Mouse (Mus musculus) gastrocnemius, postnatal 14 days (tissue): Measurements from ENCODE around the gene Cryz. TPM values are rescaled to one million over a fixed set of nuclear protein-coding genes. Genes with fewer than 3 reads are reported as not detected.
"Not testable (repeated sequence)": the region's sequence is repeated elsewhere in the genome, so short reads cannot be mapped to it uniquely, and the experiment has no call there.

ENCODE experiments used
- DNase-seq: peaks from one replicate; pipeline ENCODE4 v3.0.0; 2021; ENCODE audit warnings: mixed read lengths
- intact Hi-C: fragments of 180-260 bp; cut with DNase I; formaldehyde crosslinking; loops from one replicate; pipeline ENCODE4 v1.15.1; 2025; ENCODE audit warnings: low total_unique reads
- total RNA-seq, 2 experiments: library from RNA; stranded (reverse); gene quantifications; 2 replicates each; pipeline ENCODE4 v1.2.3; 2021

The Cryz gene
- total RNA-seq, 2 experiments from 2014 or later = 7.0 to 7.6 TPM

- intact Hi-C loops = no loop called here
- no peak for DNase-seq
These were observed 5.6 kb downstream of the Cryz start for GRCm38 (mm10) chr3:154602141-154602540.

DNA sequence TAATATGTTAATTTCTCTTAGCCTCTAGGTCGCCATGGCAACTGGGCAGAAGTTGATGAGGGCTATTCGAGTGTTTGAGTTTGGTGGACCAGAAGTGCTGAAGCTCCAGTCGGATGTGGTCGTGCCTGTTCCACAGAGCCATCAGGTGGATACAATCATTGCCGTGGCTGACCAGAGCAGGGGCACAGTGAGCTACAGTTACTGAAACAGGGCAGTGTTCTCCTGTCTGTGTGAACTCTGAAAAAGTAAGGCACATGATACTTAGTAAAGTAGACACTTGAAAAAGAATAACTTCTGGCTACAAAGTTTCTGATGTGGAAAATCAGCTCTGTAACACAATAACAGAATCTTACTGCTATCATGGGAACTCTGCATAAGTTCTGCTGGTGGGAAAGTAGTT lies 8.4 kb downstream of the Cryz start:
- DNase-seq = no peak
- intact Hi-C loops = no loop called here

- intact Hi-C loops = no loop called here
- DNase-seq = no peak
These were observed 11.4 kb downstream of the Cryz start for GRCm38 (mm10) chr3:154607896-154608295.

GRCm38 (mm10) chr3:154611888-154612287 lies 15.4 kb downstream of the Cryz start:
- intact Hi-C loops = no loop called here
- no peak for DNase-seq

- intact Hi-C loops = no loop called here
- DNase-seq = no peak
These were observed 18.3 kb downstream of the Cryz start for GRCm38 (mm10) chr3:154614771-154615170.

DNA sequence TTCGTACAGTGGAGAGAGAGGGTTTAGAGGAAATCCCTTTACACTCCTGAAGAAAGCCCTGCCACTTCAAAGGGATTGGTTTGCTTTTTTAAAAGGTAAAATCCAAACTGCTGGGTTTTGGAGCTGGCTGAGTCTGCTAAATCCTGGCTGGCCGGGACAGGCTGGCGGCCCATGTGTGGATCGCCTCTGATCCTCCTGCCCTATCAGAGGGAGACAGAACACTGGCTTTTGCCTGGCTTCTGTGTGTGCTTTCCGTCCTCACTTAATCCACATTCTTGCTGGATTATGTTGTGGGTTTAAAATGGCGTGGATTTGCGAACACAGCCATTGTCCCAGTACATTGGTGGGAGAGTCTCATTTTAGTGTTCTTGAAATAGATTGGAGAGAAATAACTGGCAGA lies 18.8 kb downstream of the Cryz start:
- no peak for DNase-seq
- intact Hi-C loops = no loop called here

- intact Hi-C loops = no loop called here
- no peak for DNase-seq
These were observed 19.6 kb downstream of the Cryz start for GRCm38 (mm10) chr3:154616106-154616505.

DNA sequence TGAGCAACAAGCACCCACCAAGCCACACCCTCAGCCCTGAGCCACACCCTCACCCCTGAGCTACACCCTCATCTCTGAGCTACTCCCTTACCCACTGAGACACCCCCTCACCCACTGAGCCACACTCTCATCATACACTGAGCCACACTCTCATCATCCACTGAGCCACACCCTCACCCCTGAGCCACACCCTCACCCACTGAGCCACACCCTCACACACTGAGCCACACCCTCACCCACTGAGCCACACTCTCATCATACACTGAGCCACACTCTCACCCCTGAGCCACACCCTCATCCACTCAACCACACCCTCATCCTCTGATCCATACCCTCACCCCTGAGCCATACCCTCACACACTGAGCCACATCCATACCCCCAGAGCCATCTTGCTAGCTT lies 31.8 kb downstream of the Cryz start:
- intact Hi-C loops = no loop called here
- no peak for DNase-seq

GRCm38 (mm10) chr3:154631281-154631680 lies 34.8 kb downstream of the Cryz start:
- intact Hi-C loops, DNase-seq: not testable (repeated sequence)

GRCm38 (mm10) chr3:154633091-154633490 lies 36.6 kb downstream of the Cryz start:
- intact Hi-C loops = no loop called here

DNA sequence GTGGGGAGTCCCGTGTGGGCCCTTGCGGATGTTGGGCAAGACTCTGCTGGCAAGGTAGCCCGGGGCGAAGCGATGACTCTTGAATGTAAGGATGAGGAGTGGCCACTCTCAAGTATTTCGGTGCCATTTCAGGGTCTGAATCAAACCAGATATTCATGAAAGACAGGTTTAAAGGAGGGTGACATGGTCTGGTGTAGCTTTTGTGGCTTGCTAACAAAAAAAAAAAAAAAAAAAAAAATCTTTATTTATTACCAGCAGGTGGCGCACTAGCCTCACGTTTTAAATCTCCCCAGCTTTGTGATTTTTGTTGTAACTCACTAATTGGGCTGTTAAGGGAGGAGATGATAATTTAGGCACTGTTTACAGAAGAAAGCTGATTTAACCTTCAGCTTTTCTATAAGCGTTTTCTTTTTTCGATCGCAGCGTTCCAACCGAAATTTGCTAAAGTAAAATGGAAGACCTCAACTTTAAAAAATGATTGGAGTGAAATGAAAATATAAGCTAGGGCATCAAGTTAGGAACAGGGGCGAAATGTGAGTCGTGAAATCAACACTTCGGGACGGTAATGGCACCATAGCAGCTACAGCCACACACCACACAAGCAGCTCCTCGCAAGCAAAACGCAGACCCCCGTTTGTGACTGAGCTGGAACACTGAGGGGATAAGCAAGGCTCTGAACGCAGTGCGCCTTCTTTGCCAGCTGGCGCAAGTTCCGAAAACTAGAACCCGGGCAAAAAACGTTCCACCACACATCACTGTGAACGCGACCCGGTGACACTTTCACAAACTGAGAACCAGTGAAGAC lies 50.3 kb downstream of the Cryz start:
- intact Hi-C loops = no loop called here
- DNase-seq = no peak

More at GRCm38 (mm10) chr3:154633091-154633490, 36.6 kb downstream of the Cryz start:
- no peak for DNase-seq

- intact Hi-C loops = no loop called here
- DNase-seq = no peak
These were observed 50.9 kb downstream of the Cryz start for GRCm38 (mm10) chr3:154647443-154647780.

DNA sequence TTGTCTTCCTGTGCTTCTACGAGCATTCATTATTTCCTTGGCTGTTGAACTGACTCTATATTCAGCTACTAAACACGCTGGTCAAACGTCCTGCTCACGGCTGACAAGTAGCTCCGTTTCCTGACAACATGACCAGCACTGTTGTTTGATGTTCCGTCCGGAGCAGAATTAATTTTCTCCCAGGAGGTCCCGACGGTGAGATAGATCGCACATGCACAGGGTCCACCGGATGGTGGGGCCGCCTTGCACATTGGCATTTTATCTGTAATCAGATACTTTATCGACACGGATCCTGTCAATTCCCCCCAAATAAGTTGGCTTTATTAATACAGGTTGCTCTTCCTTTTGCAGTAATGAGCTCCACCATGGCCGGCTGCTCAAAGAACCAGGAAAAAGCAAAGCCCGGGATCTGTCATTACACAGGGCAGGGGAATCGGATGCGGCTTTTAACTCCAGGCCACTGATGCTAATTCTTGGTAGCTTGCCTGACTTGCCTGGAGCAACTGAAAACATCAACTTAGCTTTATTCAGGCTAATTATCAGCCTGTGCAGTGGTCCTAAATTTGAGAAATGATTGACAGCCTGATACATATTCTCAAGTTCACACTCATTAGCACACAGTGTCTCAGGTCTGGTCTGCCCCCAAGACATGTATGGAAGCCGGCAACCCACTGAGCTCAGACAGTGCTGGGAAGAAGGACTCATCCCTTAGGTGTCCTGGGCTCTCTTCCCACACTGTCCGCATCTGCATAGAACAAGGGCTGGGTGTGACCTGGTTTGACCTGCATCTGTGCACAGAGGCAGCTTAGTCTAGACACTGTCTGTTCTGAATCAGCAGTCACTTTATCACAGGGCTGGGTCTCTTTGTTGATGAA lies 53.1 kb downstream of the Cryz start:
- intact Hi-C loops = no loop called here
- no peak for DNase-seq

GRCm38 (mm10) chr3:154651192-154651821 lies 54.8 kb downstream of the Cryz start:
- DNase-seq = no peak
- intact Hi-C loops = no loop called here

DNA sequence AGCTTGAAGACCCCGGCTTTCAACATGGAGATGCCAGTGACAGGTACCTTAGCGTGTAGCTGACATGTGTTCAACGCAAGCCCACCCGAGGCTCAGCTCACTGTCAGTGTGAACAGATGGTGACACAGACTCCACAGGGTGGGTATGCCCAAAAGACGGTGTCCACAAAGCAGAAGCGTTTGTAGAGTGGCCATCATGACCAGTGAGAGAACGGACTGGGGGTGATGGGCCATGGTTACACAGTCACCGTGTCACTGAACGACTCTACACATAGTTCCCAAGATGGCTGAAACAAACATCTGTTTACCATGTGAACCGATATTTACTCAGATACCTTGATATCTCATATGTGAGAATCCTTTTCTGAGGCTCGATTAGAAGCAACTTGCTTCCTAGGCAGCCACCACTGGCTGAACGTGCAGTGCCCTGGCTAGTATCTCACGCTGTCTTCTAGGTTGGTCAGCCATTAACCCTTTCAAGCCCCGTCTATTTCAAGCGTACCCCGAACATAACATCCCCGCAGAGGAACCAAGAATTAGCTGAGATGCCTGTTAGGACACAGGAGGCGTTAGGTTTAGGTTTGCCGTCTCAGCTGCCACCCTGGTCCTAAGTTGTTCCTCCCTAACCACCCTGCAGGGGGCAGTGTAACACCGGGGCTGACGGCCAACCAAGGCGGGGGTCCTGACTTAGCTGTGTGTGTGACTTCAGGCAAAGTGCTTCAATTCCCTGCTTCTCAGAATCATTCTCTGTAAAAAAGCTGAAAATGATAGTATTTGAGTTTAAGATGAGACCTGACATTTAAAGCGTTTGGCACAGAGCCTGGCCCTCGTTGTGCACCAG lies 56.3 kb downstream of the Cryz start:
- DNase-seq = peak; percentile 26

GRCm38 (mm10) chr3:154653454-154653853 lies 56.9 kb downstream of the Cryz start:
- intact Hi-C loops = no loop called here
- no peak for DNase-seq

More for the DNA sequence above, 56.3 kb downstream of the Cryz start:
- intact Hi-C loops = no loop called here

- intact Hi-C loops = no loop called here
These were observed 57.8 kb downstream of the Cryz start for GRCm38 (mm10) chr3:154654284-154654683.

GRCm38 (mm10) chr3:154654901-154655300 lies 58.4 kb downstream of the Cryz start:
- no peak for DNase-seq
- intact Hi-C loops = no loop called here

More at GRCm38 (mm10) chr3:154654284-154654683, 57.8 kb downstream of the Cryz start:
- no peak for DNase-seq

- DNase-seq = no peak
- intact Hi-C loops = no loop called here
These were observed 59.2 kb downstream of the Cryz start for GRCm38 (mm10) chr3:154655711-154656110.
